Mouse (Mus musculus) CH12.LX (cell line): Measurements from ENCODE around the gene Plcxd2.

Experiments used
- CTCF ChIP-seq, 2 experiments: IDR thresholded peaks in 1 of 2; conservative IDR thresholded peaks in 1 of 2; 2 replicates each; pipeline ENCODE4 v1.5.1; 2011 to 2012; ENCODE audit warnings: low read depth in 2 of 2, low read length in 2 of 2, improper control_type of control experiment in 1 of 2, inconsistent platforms in 1 of 2, mild to moderate bottlenecking in 1 of 2, moderate library complexity in 1 of 2
- E2F4 ChIP-seq: IDR thresholded peaks from 2 replicates; pipeline ENCODE4 v1.6.1; 2011; ENCODE audit warnings: low read depth, low read length, improper control_type of control experiment; ENCODE audit not compliant: insufficient replicate concordance
- EP300 ChIP-seq: IDR thresholded peaks from 2 replicates; pipeline ENCODE4 v1.6.1; 2011; ENCODE audit warnings: low read length, improper control_type of control experiment
- POLR2A ChIP-seq: IDR thresholded peaks from 2 replicates; pipeline ENCODE4 v1.6.1; 2011; ENCODE audit warnings: low read depth, mild to moderate bottlenecking, improper control_type of control experiment, low read length

DNA sequence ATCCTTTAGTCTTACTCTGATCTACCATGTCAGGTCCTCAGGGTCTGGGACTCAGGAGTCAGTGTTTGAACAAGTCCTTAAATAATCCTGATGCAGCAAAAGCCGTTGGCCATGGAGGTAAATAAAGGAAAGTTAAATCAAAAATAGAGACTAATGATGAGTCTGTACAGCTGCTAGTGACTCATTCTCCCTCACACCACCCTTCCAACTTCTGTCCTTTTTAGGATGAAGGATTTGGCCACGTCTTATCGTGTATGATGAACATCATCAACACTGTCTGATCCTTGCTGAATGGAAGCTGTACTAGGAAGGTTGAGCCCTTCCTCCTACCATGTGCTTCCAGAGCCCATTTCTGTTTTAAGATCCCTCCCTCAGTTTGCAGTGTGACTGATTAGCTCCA is 79.7 kb downstream of the Plcxd2 start:
- TF ChIP-seq E2F4 (no peak), CTCF (conservative IDR thresholded peaks at IDR 0.05 in 1 of 2, IDR thresholded peaks at IDR 0.05 in 1 of 2; ENCODE audit: low read depth in 2 of 2, low read length in 2 of 2) (no peak), EP300 (no peak), POLR2A (no peak)
